Mouse (Mus musculus): Measurements from ENCODE around the gene Olfr825.
A peak's percentile ranks its signal among the peaks of the same experiment; 100 is the strongest.
"Not testable (repeated sequence)": the region's sequence is repeated elsewhere in the genome, so short reads cannot be mapped to it uniquely, and the experiment has no call there.

Olfr825 gene

DNA sequence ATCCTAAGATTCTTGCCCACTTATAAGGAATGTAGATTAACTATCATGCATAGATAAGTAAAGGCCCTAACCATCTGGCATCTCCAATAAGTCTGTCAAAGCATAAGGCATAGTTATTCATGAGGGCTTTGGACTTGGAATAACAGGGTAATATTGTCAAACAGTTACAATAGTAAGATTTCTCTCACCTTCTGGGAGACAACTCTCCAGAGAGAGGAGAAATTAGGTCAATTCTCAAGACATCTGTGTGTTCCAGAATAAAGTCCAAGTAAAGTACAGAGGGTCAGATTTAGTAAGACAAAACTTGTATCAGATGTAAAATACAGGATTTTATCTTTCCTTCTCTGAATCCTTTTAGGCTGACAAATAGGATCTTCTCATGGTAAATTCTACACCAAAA lies at the start of gene Olfr825:
TSS of gene Olfr825 (minus strand) at position 101 of the 400 bp plus-strand sequence.
- Histone ChIP-seq H3K9me3 (ENCODE audit: low read length) (no peaks in the 10 kb centered on the region), H3K4me3 (replicated peaks; ENCODE audit: low read length) (no peak within 1 kb of the TSS), H3K36me3 (ENCODE audit: insufficient read depth, low read length) (no peaks in the 10 kb centered on the region), H3K27me3 (ENCODE audit: insufficient read depth, low read length) (no peaks in the 10 kb centered on the region), H3K4me1 (replicated peaks; ENCODE audit: low read depth, low read length) (no peaks in the 10 kb centered on the region)
- no peak for TF ChIP-seq POU5F1 (IDR thresholded peaks at IDR 0.05; ENCODE audit: borderline replicate concordance, low read length)
- TF ChIP-seq CTCF (conservative IDR thresholded peaks at IDR 0.05; ENCODE audit: low read length) = no peak
- TF ChIP-seq NANOG (IDR thresholded peaks at IDR 0.05; ENCODE audit: borderline replicate concordance, low read length) = no peak

DNA sequence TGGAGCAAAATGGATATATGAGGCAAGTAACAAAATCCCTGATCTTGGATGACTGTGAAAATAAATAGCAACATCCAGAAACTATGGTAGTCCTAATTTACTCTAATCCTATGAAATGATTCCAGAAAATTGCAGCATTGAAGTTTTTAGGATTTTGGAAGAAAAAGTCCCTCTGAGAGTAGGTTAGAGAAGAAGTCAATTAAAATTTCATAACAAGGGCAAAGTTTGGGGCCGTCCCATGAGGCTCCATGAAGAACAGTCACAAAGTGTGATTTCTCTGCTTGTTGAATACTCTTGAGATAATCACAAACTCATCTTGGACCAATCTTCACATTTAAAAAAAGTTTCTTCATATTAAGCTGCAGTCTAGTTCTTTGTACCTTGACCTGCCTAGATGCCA lies 47.7 kb upstream of the Olfr825 start, which contains the start of gene Olfr827:
TSS of gene Olfr827 (minus strand) at position 101 of the 400 bp plus-strand sequence.
- H3K9me3 ChIP-seq (ENCODE audit: low read length) = no peaks in the 10 kb centered on the region
- no peaks in the 10 kb centered on the region for H3K4me1 ChIP-seq (replicated peaks; ENCODE audit: low read depth, low read length)
- no peaks in the 10 kb centered on the region for H3K27me3 ChIP-seq (ENCODE audit: insufficient read depth, low read length)
- no peak for TF ChIP-seq POU5F1 (IDR thresholded peaks at IDR 0.05; ENCODE audit: borderline replicate concordance, low read length)
- no peak for TF ChIP-seq NANOG (IDR thresholded peaks at IDR 0.05; ENCODE audit: borderline replicate concordance, low read length)
- no peak for TF ChIP-seq CTCF (conservative IDR thresholded peaks at IDR 0.05; ENCODE audit: low read length)
- no peak within 1 kb of the TSS for H3K4me3 ChIP-seq (replicated peaks; ENCODE audit: low read length)
- H3K36me3 ChIP-seq (ENCODE audit: insufficient read depth, low read length) = no peaks in the 10 kb centered on the region

- no peak for TF ChIP-seq NANOG (IDR thresholded peaks at IDR 0.05; ENCODE audit: borderline replicate concordance, low read length)
- no peak for TF ChIP-seq CTCF (conservative IDR thresholded peaks at IDR 0.05; ENCODE audit: low read length)
- no peak for TF ChIP-seq POU5F1 (IDR thresholded peaks at IDR 0.05; ENCODE audit: borderline replicate concordance, low read length)
- Histone ChIP-seq H3K9me3 (ENCODE audit: low read length) (no peaks in the 10 kb centered on the region), H3K36me3 (ENCODE audit: insufficient read depth, low read length) (no peaks in the 10 kb centered on the region), H3K4me3 (replicated peaks; ENCODE audit: low read length) (no peak within 1 kb of the TSS), H3K27me3 (ENCODE audit: insufficient read depth, low read length) (no peaks in the 10 kb centered on the region), H3K4me1 (replicated peaks; ENCODE audit: low read depth, low read length) (no peaks in the 10 kb centered on the region)
Measured at GRCm38 (mm10) chr10:130184086-130184485, 17.5 kb upstream of the Olfr825 start, which contains the start of gene Olfr826. TSS of gene Olfr826 (minus strand) at chr10:130184186.

DNA sequence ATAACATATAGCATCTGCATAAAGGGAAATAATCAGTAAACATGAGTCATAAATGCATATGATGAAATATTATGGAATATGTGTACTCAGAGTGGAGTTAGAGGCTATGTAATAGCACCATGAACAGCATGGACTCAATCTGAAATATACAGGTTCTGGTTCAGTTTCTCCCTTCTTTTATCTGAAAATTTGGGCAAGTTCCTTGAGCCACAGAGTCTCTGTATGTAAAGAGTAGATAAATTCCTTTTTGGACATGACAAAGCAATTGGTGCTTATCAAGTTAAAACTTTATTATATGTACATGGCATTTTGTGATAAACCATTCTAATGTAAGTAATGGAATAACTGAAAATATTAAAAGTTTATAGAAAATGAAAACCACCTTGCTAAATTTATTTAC lies 1.4 kb downstream of the Olfr825 start:
- H3K4me3 ChIP-seq (replicated peaks; ENCODE audit: low read length) = no peak overlapping the region
- TF ChIP-seq POU5F1 (IDR thresholded peaks at IDR 0.05; ENCODE audit: borderline replicate concordance, low read length) (no peak), CTCF (conservative IDR thresholded peaks at IDR 0.05; ENCODE audit: low read length) (no peak), NANOG (IDR thresholded peaks at IDR 0.05; ENCODE audit: borderline replicate concordance, low read length) (no peak)
- H3K36me3 ChIP-seq (ENCODE audit: insufficient read depth, low read length) = no peaks in the 10 kb centered on the region
- H3K4me1 ChIP-seq (replicated peaks; ENCODE audit: low read depth, low read length) = no peaks in the 10 kb centered on the region
- no peaks in the 10 kb centered on the region for H3K27me3 ChIP-seq (ENCODE audit: insufficient read depth, low read length)
- no peaks in the 10 kb centered on the region for H3K9me3 ChIP-seq (ENCODE audit: low read length)

DNA sequence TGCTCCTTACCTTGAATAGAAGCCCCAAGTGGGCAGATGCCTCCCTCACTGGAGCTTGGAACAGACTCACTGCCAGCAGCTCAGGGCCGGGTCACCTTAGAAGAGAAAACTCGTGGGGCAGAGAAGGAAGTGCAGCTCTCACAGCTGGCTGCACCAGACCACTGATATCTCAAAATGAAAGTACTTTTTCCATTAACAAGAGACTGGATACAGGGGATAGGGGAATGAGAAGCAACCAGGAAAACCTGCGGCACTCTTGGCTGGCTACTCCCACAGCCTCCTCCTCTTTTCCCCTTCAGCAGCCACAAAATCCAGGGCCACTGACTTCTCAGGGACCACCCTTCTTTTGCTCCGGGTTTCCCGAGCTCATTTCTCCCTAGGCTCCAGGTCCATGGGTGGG lies 22.4 kb downstream of the Olfr825 start:
- no peaks in the 10 kb centered on the region for H3K36me3 ChIP-seq (ENCODE audit: insufficient read depth, low read length)
- no peaks in the 10 kb centered on the region for H3K9me3 ChIP-seq (ENCODE audit: low read length)
- H3K4me1 ChIP-seq (replicated peaks; ENCODE audit: low read depth, low read length) = no peaks in the 10 kb centered on the region
- TF ChIP-seq CTCF (conservative IDR thresholded peaks at IDR 0.05; ENCODE audit: low read length) (no peak), POU5F1 (IDR thresholded peaks at IDR 0.05; ENCODE audit: borderline replicate concordance, low read length) (no peak), NANOG (IDR thresholded peaks at IDR 0.05; ENCODE audit: borderline replicate concordance, low read length) (no peak)
- H3K4me3 ChIP-seq (replicated peaks; ENCODE audit: low read length) = no peak overlapping the region
- H3K27me3 ChIP-seq (ENCODE audit: insufficient read depth, low read length) = no peaks in the 10 kb centered on the region

GRCm38 (mm10) chr10:130142481-130142880 lies 24.1 kb downstream of the Olfr825 start:
- H3K27me3 ChIP-seq (ENCODE audit: insufficient read depth, low read length); H3K36me3 ChIP-seq (ENCODE audit: insufficient read depth, low read length); H3K4me3 ChIP-seq (replicated peaks; ENCODE audit: low read length); H3K4me1 ChIP-seq (replicated peaks; ENCODE audit: low read depth, low read length); H3K9me3 ChIP-seq (ENCODE audit: low read length): not testable (repeated sequence)

GRCm38 (mm10) chr10:130134811-130135210 lies 31.8 kb downstream of the Olfr825 start:
- TF ChIP-seq NANOG (IDR thresholded peaks at IDR 0.05; ENCODE audit: borderline replicate concordance, low read length) (no peak), CTCF (conservative IDR thresholded peaks at IDR 0.05; ENCODE audit: low read length) (no peak), POU5F1 (IDR thresholded peaks at IDR 0.05; ENCODE audit: borderline replicate concordance, low read length) (no peak)
- Histone ChIP-seq H3K27me3 (ENCODE audit: insufficient read depth, low read length) (no peaks in the 10 kb centered on the region), H3K9me3 (ENCODE audit: low read length) (no peaks in the 10 kb centered on the region), H3K4me3 (replicated peaks; ENCODE audit: low read length) (no peak overlapping the region), H3K36me3 (ENCODE audit: insufficient read depth, low read length) (no peaks in the 10 kb centered on the region), H3K4me1 (replicated peaks; ENCODE audit: low read depth, low read length) (no peaks in the 10 kb centered on the region)

DNA sequence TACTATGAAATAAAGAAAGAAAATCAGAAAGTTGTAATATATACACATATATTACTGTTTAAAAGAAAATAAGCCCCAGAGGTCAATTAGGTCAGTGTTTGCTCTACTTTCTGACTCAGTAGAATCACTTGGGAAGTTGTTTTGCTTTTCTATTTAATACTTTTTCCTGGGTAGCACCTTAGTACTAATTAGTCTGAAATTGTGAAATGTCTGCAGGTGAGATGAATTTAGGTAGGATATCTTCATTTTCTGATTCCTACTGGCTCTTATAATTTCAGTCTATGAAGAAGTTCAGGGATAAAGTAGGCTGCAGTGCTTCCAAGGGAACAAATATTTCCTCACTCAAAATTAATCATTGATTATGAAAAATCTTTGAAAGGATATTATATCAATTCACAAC lies 36.7 kb downstream of the Olfr825 start, which contains the start of gene Olfr824:
TSS of gene Olfr824 (minus strand) at position 101 of the 400 bp plus-strand sequence.
- not testable (repeated sequence) for H3K9me3 ChIP-seq (ENCODE audit: low read length); H3K4me3 ChIP-seq (replicated peaks; ENCODE audit: low read length); H3K4me1 ChIP-seq (replicated peaks; ENCODE audit: low read depth, low read length); H3K27me3 ChIP-seq (ENCODE audit: insufficient read depth, low read length); H3K36me3 ChIP-seq (ENCODE audit: insufficient read depth, low read length)

- H3K4me1 ChIP-seq (replicated peaks; ENCODE audit: low read depth, low read length); H3K4me3 ChIP-seq (replicated peaks; ENCODE audit: low read length); H3K9me3 ChIP-seq (ENCODE audit: low read length); H3K36me3 ChIP-seq (ENCODE audit: insufficient read depth, low read length); H3K27me3 ChIP-seq (ENCODE audit: insufficient read depth, low read length): not testable (repeated sequence)
- TF ChIP-seq NANOG (IDR thresholded peaks at IDR 0.05; ENCODE audit: borderline replicate concordance, low read length) = peak; percentile 85
Measured at GRCm38 (mm10) chr10:130116045-130116444, 50.5 kb downstream of the Olfr825 start.

GRCm38 (mm10) chr10:130115283-130115682 lies 51.3 kb downstream of the Olfr825 start, which contains the start of gene Olfr823:
TSS of gene Olfr823 (minus strand) at chr10:130115383.
- H3K36me3 ChIP-seq (ENCODE audit: insufficient read depth, low read length) = not testable (repeated sequence)

More at GRCm38 (mm10) chr10:130115283-130115682, 51.3 kb downstream of the Olfr825 start, which contains the start of gene Olfr823:
- H3K27me3 ChIP-seq (ENCODE audit: insufficient read depth, low read length); H3K4me3 ChIP-seq (replicated peaks; ENCODE audit: low read length); H3K9me3 ChIP-seq (ENCODE audit: low read length); H3K4me1 ChIP-seq (replicated peaks; ENCODE audit: low read depth, low read length): not testable (repeated sequence)
